Mouse (Mus musculus): ENCODE measurements around the gene Arhgef19. TPM values are rescaled to one million over a fixed set of nuclear protein-coding genes. Genes with fewer than 3 reads are reported as not detected.

Gene Arhgef19
- 1.1 and 2.6 TPM in 2 replicates for polyA plus RNA-seq (2014; fragmentation: Nextera tagmentation; extraction: Ambion mirVana)

GRCm38 (mm10) chr4:141239388-141240125 is at the start of gene Arhgef19:
Arhgef19 (plus strand) TSS chr4:141239499.
- peak within 1 kb of the TSS; percentile 60; the same call in 1 of the 2 replicates for H3K9ac ChIP-seq (ENCODE audit: low read length)
- H3K27ac ChIP-seq (replicated peaks in 1 of 2; ENCODE audit: control insufficient read depth in 1 of 2, insufficient read depth in 1 of 2, low read depth in 2 of 2, low read length in 2 of 2), result peak within 1 kb of the TSS in 1 of 2 experiments; percentile 19; a peak in 2 of 4 replicates
- peak; percentile 86 for ATAC-seq (ENCODE audit: insufficient number of reproducible peaks, insufficient read depth, low FRiP score, low read depth)
- H3K36me3 ChIP-seq (ENCODE audit: control insufficient read depth, insufficient read depth, low read length), result no peaks in the 10 kb centered on the region
- 1% methylated on average over 31 of the region's 31 CpGs for WGBS
- H3K4me1 ChIP-seq (ENCODE audit: control insufficient read depth in 2 of 2, insufficient read depth in 2 of 2, low read length in 2 of 2), result peaks cover 18 to 20% of the 10 kb centered on the region in 2 experiments
- peak within 1 kb of the TSS; percentile 41 to 43 for H3K4me3 ChIP-seq (ENCODE audit: control insufficient read depth in 1 of 2, insufficient read depth in 1 of 2, low read depth in 1 of 2, low read length in 2 of 2)
- H3K27me3 ChIP-seq (ENCODE audit: control insufficient read depth, insufficient read depth, low read length), result peaks cover 68% of the 10 kb centered on the region
- no peaks in the 10 kb centered on the region for H3K9me3 ChIP-seq (ENCODE audit: control insufficient read depth, low read length)
- H3K4me2 ChIP-seq (ENCODE audit: low read length), result peak within 1 kb of the TSS; percentile 74

DNA sequence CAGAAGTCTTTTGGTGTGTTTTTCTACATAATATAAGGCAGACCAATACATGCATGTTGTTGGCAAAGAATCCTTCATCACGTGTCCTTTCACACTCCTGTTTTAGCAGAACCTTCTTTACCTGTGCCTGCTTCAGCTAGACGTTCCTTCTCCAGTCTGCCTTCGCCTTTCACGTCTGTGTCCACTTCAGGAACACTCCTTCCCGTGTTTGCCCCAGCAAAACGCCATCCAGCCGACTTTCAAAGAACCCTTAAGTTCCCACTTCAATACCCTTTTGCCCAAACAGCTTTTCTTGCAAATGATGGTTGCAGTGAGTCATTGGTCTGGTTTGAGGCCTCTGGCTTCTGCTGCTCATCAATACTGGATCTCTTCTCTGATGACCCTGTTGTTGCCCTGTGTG is 48.0 kb upstream of the Arhgef19 start:
- H3K36me3 ChIP-seq (ENCODE audit: control insufficient read depth, insufficient read depth, low read length), result peaks cover 50% of the 10 kb centered on the region
- no peak overlapping the region for H3K27ac ChIP-seq (replicated peaks in 1 of 2; ENCODE audit: control insufficient read depth in 1 of 2, insufficient read depth in 1 of 2, low read depth in 2 of 2, low read length in 2 of 2)

DNA sequence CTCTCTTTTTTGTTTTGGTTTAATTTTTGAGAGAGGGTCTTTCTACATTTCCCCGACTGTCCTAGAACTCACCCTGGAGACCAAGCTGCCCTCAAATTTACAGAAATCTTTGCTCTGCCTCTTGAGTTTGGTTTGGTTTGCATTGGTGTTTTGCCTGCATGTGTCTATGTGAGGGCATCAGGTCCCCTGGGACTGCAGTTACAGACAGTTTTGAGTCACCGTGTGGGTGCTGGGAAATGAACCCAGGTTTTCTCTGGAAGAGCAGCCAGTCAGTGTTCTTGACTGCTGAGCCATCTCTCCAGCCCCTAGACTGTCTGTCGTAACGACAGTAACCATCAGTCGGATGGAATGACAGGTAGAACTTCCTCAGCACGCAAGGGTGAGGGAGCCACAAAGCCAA is 44.7 kb upstream of the Arhgef19 start:
- no peaks in the 10 kb centered on the region for H3K27me3 ChIP-seq (ENCODE audit: control insufficient read depth, insufficient read depth, low read length)
- H3K36me3 ChIP-seq (ENCODE audit: control insufficient read depth, insufficient read depth, low read length), result peaks cover 80% of the 10 kb centered on the region
- H3K9me3 ChIP-seq (ENCODE audit: control insufficient read depth, low read length), result no peaks in the 10 kb centered on the region
- no peak overlapping the region for H3K4me3 ChIP-seq (ENCODE audit: control insufficient read depth in 1 of 2, insufficient read depth in 1 of 2, low read depth in 1 of 2, low read length in 2 of 2)
- ATAC-seq (ENCODE audit: insufficient number of reproducible peaks, insufficient read depth, low FRiP score, low read depth), result no peak
- H3K4me2 ChIP-seq (ENCODE audit: low read length), result no peak overlapping the region
- no peak overlapping the region for H3K9ac ChIP-seq (ENCODE audit: low read length)
- H3K27ac ChIP-seq (replicated peaks in 1 of 2; ENCODE audit: control insufficient read depth in 1 of 2, insufficient read depth in 1 of 2, low read depth in 2 of 2, low read length in 2 of 2), result no peak overlapping the region
- WGBS, result 87% methylated on average over 6 of the region's 6 CpGs
- no peaks in the 10 kb centered on the region for H3K4me1 ChIP-seq (ENCODE audit: control insufficient read depth in 2 of 2, insufficient read depth in 2 of 2, low read length in 2 of 2)

More for the DNA sequence above, 48.0 kb upstream of the Arhgef19 start:
- Histone ChIP-seq H3K27me3 (ENCODE audit: control insufficient read depth, insufficient read depth, low read length) (no peaks in the 10 kb centered on the region), H3K9ac (ENCODE audit: low read length) (no peak overlapping the region), H3K4me1 (ENCODE audit: control insufficient read depth in 2 of 2, insufficient read depth in 2 of 2, low read length in 2 of 2) (peaks cover 2 to 11% of the 10 kb centered on the region in 2 experiments), H3K9me3 (ENCODE audit: control insufficient read depth, low read length) (no peaks in the 10 kb centered on the region), H3K4me2 (ENCODE audit: low read length) (no peak overlapping the region), H3K4me3 (ENCODE audit: control insufficient read depth in 1 of 2, insufficient read depth in 1 of 2, low read depth in 1 of 2, low read length in 2 of 2) (no peak overlapping the region)
- WGBS, result 86% methylated on average over 7 of the region's 7 CpGs
- ATAC-seq (ENCODE audit: insufficient number of reproducible peaks, insufficient read depth, low FRiP score, low read depth), result no peak

GRCm38 (mm10) chr4:141196981-141197685 is 42.2 kb upstream of the Arhgef19 start:
- peaks cover 0 to 4% of the 10 kb centered on the region in 2 experiments; a peak in 1 of 4 replicates for H3K4me1 ChIP-seq (ENCODE audit: control insufficient read depth in 2 of 2, insufficient read depth in 2 of 2, low read length in 2 of 2)
- ATAC-seq (ENCODE audit: insufficient number of reproducible peaks, insufficient read depth, low FRiP score, low read depth), result no peak
- no peak overlapping the region for H3K9ac ChIP-seq (ENCODE audit: low read length)
- no peaks in the 10 kb centered on the region for H3K27me3 ChIP-seq (ENCODE audit: control insufficient read depth, insufficient read depth, low read length)
- no peak overlapping the region for H3K4me2 ChIP-seq (ENCODE audit: low read length)
- H3K36me3 ChIP-seq (ENCODE audit: control insufficient read depth, insufficient read depth, low read length), result peaks cover 86% of the 10 kb centered on the region
- no peak overlapping the region for H3K4me3 ChIP-seq (ENCODE audit: control insufficient read depth in 1 of 2, insufficient read depth in 1 of 2, low read depth in 1 of 2, low read length in 2 of 2)
- WGBS, result 98% methylated on average over 13 of the region's 13 CpGs
- H3K27ac ChIP-seq (replicated peaks in 1 of 2; ENCODE audit: control insufficient read depth in 1 of 2, insufficient read depth in 1 of 2, low read depth in 2 of 2, low read length in 2 of 2), result no peak overlapping the region
- H3K9me3 ChIP-seq (ENCODE audit: control insufficient read depth, low read length), result no peaks in the 10 kb centered on the region

DNA sequence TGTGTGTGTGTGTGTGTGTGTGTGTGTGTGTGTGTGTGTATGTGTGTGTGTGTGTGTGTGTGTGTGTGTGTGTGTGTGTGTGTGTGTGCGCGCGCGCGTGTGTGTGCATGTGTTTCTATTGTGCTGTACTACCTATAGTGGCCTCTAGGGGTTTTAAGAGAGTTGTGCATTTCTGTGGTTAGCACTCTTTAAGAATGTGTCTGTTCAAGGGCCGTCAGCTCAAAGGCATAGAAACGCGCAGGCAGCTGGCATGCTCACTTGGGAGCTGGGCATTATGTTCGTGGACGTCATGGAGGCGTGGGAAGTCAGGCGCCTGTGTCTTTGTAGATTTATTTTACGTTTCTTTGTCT is 41.6 kb upstream of the Arhgef19 start:
- no peak for ATAC-seq (ENCODE audit: insufficient number of reproducible peaks, insufficient read depth, low FRiP score, low read depth)
- Histone ChIP-seq H3K9ac (ENCODE audit: low read length) (no peak overlapping the region), H3K9me3 (ENCODE audit: control insufficient read depth, low read length) (no peaks in the 10 kb centered on the region), H3K36me3 (ENCODE audit: control insufficient read depth, insufficient read depth, low read length) (peaks cover 86% of the 10 kb centered on the region), H3K4me3 (ENCODE audit: control insufficient read depth in 1 of 2, insufficient read depth in 1 of 2, low read depth in 1 of 2, low read length in 2 of 2) (no peak overlapping the region), H3K27ac (replicated peaks in 1 of 2; ENCODE audit: control insufficient read depth in 1 of 2, insufficient read depth in 1 of 2, low read depth in 2 of 2, low read length in 2 of 2) (no peak overlapping the region), H3K4me1 (ENCODE audit: control insufficient read depth in 2 of 2, insufficient read depth in 2 of 2, low read length in 2 of 2) (peaks cover 0 to 4% of the 10 kb centered on the region in 2 experiments; a peak in 1 of 4 replicates), H3K4me2 (ENCODE audit: low read length) (no peak overlapping the region), H3K27me3 (ENCODE audit: control insufficient read depth, insufficient read depth, low read length) (no peaks in the 10 kb centered on the region)
- WGBS, result 85% methylated on average over 13 of the region's 13 CpGs

- H3K36me3 ChIP-seq (ENCODE audit: control insufficient read depth, insufficient read depth, low read length), result peaks cover 65% of the 10 kb centered on the region
- peak overlapping the region; percentile 49 to 53; a peak in 2 of 4 replicates for H3K27ac ChIP-seq (replicated peaks in 1 of 2; ENCODE audit: control insufficient read depth in 1 of 2, insufficient read depth in 1 of 2, low read depth in 2 of 2, low read length in 2 of 2)
- 70% methylated on average over 11 of the region's 11 CpGs for WGBS
These were observed 38.4 kb upstream of the Arhgef19 start for GRCm38 (mm10) chr4:141200906-141201305.

GRCm38 (mm10) chr4:141202192-141202591 is 37.1 kb upstream of the Arhgef19 start:
- WGBS, result 82% methylated on average over 6 of the region's 6 CpGs
- Histone ChIP-seq H3K9me3 (ENCODE audit: control insufficient read depth, low read length) (no peaks in the 10 kb centered on the region), H3K27ac (replicated peaks in 1 of 2; ENCODE audit: control insufficient read depth in 1 of 2, insufficient read depth in 1 of 2, low read depth in 2 of 2, low read length in 2 of 2) (no peak overlapping the region), H3K36me3 (ENCODE audit: control insufficient read depth, insufficient read depth, low read length) (peaks cover 52% of the 10 kb centered on the region), H3K4me3 (ENCODE audit: control insufficient read depth in 1 of 2, insufficient read depth in 1 of 2, low read depth in 1 of 2, low read length in 2 of 2) (no peak overlapping the region), H3K4me2 (ENCODE audit: low read length) (no peak overlapping the region), H3K27me3 (ENCODE audit: control insufficient read depth, insufficient read depth, low read length) (no peaks in the 10 kb centered on the region), H3K9ac (ENCODE audit: low read length) (no peak overlapping the region), H3K4me1 (ENCODE audit: control insufficient read depth in 2 of 2, insufficient read depth in 2 of 2, low read length in 2 of 2) (peaks cover 4 to 8% of the 10 kb centered on the region in 2 experiments; a peak in 1 of 4 replicates)
- ATAC-seq (ENCODE audit: insufficient number of reproducible peaks, insufficient read depth, low FRiP score, low read depth), result no peak

More at GRCm38 (mm10) chr4:141200906-141201305, 38.4 kb upstream of the Arhgef19 start:
- no peaks in the 10 kb centered on the region for H3K27me3 ChIP-seq (ENCODE audit: control insufficient read depth, insufficient read depth, low read length)
- H3K9ac ChIP-seq (ENCODE audit: low read length), result no peak overlapping the region
- H3K9me3 ChIP-seq (ENCODE audit: control insufficient read depth, low read length), result no peaks in the 10 kb centered on the region
- peaks cover 4 to 8% of the 10 kb centered on the region in 2 experiments; a peak in 1 of 4 replicates for H3K4me1 ChIP-seq (ENCODE audit: control insufficient read depth in 2 of 2, insufficient read depth in 2 of 2, low read length in 2 of 2)
- ATAC-seq (ENCODE audit: insufficient number of reproducible peaks, insufficient read depth, low FRiP score, low read depth), result 0 out of 2 replicates have a peak, but pooled peaks have one; percentile 26
- no peak overlapping the region for H3K4me2 ChIP-seq (ENCODE audit: low read length)
- no peak overlapping the region for H3K4me3 ChIP-seq (ENCODE audit: control insufficient read depth in 1 of 2, insufficient read depth in 1 of 2, low read depth in 1 of 2, low read length in 2 of 2)

Measured in heart, embryonic 14.5 days (tissue).